Mouse (Mus musculus) embryonic facial prominence, embryonic 10.5 days (tissue): ENCODE results near the gene Tbc1d19. TPM values are rescaled to one million over a fixed set of nuclear protein-coding genes. Genes with fewer than 3 reads are reported as not detected.

ENCODE experiments used
- DNase-seq: peaks from one replicate; pipeline ENCODE4 v3.0.0-alpha.2; 2017; ENCODE audit warnings: low spot score
- H3K27ac ChIP-seq: fragments of 300-500 bp; sonication (generic); replicated peaks from 2 replicates; pipeline ENCODE4 v1.5.1; 2016; ENCODE audit warnings: mild to moderate bottlenecking
- H3K27me3 ChIP-seq: fragments of 300-500 bp; sonication (generic); replicated peaks from 2 replicates; pipeline ENCODE4 v1.6.1; 2016; ENCODE audit warnings: low read depth, mild to moderate bottlenecking; ENCODE audit not compliant: poor library complexity, severe bottlenecking
- H3K36me3 ChIP-seq: fragments of 300-500 bp; sonication (generic); replicated peaks from 2 replicates; pipeline ENCODE4 v1.6.1; 2016; ENCODE audit warnings: mild to moderate bottlenecking, moderate library complexity
- H3K4me1 ChIP-seq: fragments of 300-500 bp; sonication (generic); 2 replicates; pipeline ENCODE4 v1.6.1; 2016
- H3K4me3 ChIP-seq: fragments of 300-500 bp; sonication (generic); 2 replicates; pipeline ENCODE4 v1.5.1; 2016; ENCODE audit warnings: mild to moderate bottlenecking, moderate library complexity
- H3K9me3 ChIP-seq: fragments of 300-500 bp; sonication (generic); 2 replicates; pipeline ENCODE4 v1.6.1; 2016; ENCODE audit warnings: mild to moderate bottlenecking
- WGBS: fragments of 180-500 bp; shearing (Covaris S2); methylation state at CpG from one replicate; pipeline ENCODE4 v1.1.7; 2016; 5-methylcytosine and 5-hydroxymethylcytosine counted together
- polyA plus RNA-seq: library from polyadenylated mRNA; unstranded; fragments of >200 nt; fragmentation: Nextera tagmentation; extraction: Ambion mirVana; gene quantifications from 2 replicates; pipeline ENCODE4 v1.2.1, GENCODE M21; 2016

Gene Tbc1d19
- polyA plus RNA-seq, 1 experiment from 2014 or later = 46.3 TPM

- no peaks in the 10 kb centered on the region for H3K4me1 ChIP-seq
- 71% methylated on average over 11 of the region's 11 CpGs for WGBS
- H3K4me3 ChIP-seq = no peak overlapping the region
- no peaks in the 10 kb centered on the region for H3K9me3 ChIP-seq
- DNase-seq = no peak
- H3K36me3 ChIP-seq = no peaks in the 10 kb centered on the region
- no peak overlapping the region for H3K27ac ChIP-seq
- no peaks in the 10 kb centered on the region for H3K27me3 ChIP-seq
These were observed 132.1 kb downstream of the Tbc1d19 start for GRCm38 (mm10) chr5:53941322-53942024.

- H3K27ac ChIP-seq = no peak overlapping the region
These were observed 132.9 kb downstream of the Tbc1d19 start for GRCm38 (mm10) chr5:53942332-53942731.

GRCm38 (mm10) chr5:53943321-53943857, 134.0 kb downstream of the Tbc1d19 start:
- DNase-seq = no peak
- H3K27me3 ChIP-seq = no peaks in the 10 kb centered on the region
- no peak overlapping the region for H3K4me3 ChIP-seq
- no peaks in the 10 kb centered on the region for H3K9me3 ChIP-seq
- H3K27ac ChIP-seq = no peak overlapping the region
- no peaks in the 10 kb centered on the region for H3K36me3 ChIP-seq
- 86% methylated on average over 11 of the region's 11 CpGs for WGBS
- H3K4me1 ChIP-seq = no peaks in the 10 kb centered on the region; the same call in 1 of the 2 replicates

More at GRCm38 (mm10) chr5:53942332-53942731, 132.9 kb downstream of the Tbc1d19 start:
- Histone ChIP-seq H3K36me3 (no peaks in the 10 kb centered on the region), H3K9me3 (no peaks in the 10 kb centered on the region), H3K27me3 (no peaks in the 10 kb centered on the region), H3K4me1 (no peaks in the 10 kb centered on the region), H3K4me3 (no peak overlapping the region)
- DNase-seq = no peak
- WGBS = 72% methylated on average over 4 of the region's 4 CpGs

- Histone ChIP-seq H3K4me1 (no peaks in the 10 kb centered on the region; the same call in 1 of the 2 replicates), H3K4me3 (no peak overlapping the region), H3K36me3 (no peaks in the 10 kb centered on the region), H3K27me3 (no peaks in the 10 kb centered on the region), H3K27ac (no peak overlapping the region), H3K9me3 (no peaks in the 10 kb centered on the region)
- WGBS = 90% methylated on average over 8 of the region's 8 CpGs
- DNase-seq = no peak
These were observed 137.3 kb downstream of the Tbc1d19 start for GRCm38 (mm10) chr5:53946747-53947146.

GRCm38 (mm10) chr5:53947549-53948183, 138.3 kb downstream of the Tbc1d19 start:
- H3K36me3 ChIP-seq = no peaks in the 10 kb centered on the region
- 67% methylated on average over 9 of the region's 9 CpGs for WGBS
- DNase-seq = no peak
- no peaks in the 10 kb centered on the region for H3K9me3 ChIP-seq
- H3K4me3 ChIP-seq = no peak overlapping the region
- H3K27ac ChIP-seq = no peak overlapping the region
- no peaks in the 10 kb centered on the region for H3K27me3 ChIP-seq
- no peaks in the 10 kb centered on the region; the same call in 1 of the 2 replicates for H3K4me1 ChIP-seq

- 77% methylated on average over 8 of the region's 8 CpGs for WGBS
- no peaks in the 10 kb centered on the region; the same call in 1 of the 2 replicates for H3K4me1 ChIP-seq
- no peak for DNase-seq
These were observed 139.3 kb downstream of the Tbc1d19 start for GRCm38 (mm10) chr5:53948606-53949266.

GRCm38 (mm10) chr5:53950189-53950588, 140.8 kb downstream of the Tbc1d19 start:
- no peak for DNase-seq
- 73% methylated on average over 7 of the region's 7 CpGs for WGBS
- no peak overlapping the region for H3K27ac ChIP-seq
- no peaks in the 10 kb centered on the region for H3K36me3 ChIP-seq
- no peaks in the 10 kb centered on the region; the same call in 1 of the 2 replicates for H3K4me1 ChIP-seq
- no peaks in the 10 kb centered on the region for H3K27me3 ChIP-seq
- no peak overlapping the region for H3K4me3 ChIP-seq
- H3K9me3 ChIP-seq = no peaks in the 10 kb centered on the region

More at GRCm38 (mm10) chr5:53948606-53949266, 139.3 kb downstream of the Tbc1d19 start:
- no peaks in the 10 kb centered on the region for H3K9me3 ChIP-seq
- no peaks in the 10 kb centered on the region for H3K36me3 ChIP-seq
- H3K27me3 ChIP-seq = no peaks in the 10 kb centered on the region
- no peak overlapping the region for H3K27ac ChIP-seq
- H3K4me3 ChIP-seq = no peak overlapping the region

GRCm38 (mm10) chr5:53953216-53953615, 143.8 kb downstream of the Tbc1d19 start:
- H3K4me3 ChIP-seq = no peak overlapping the region
- H3K27me3 ChIP-seq = no peaks in the 10 kb centered on the region
- no peaks in the 10 kb centered on the region for H3K36me3 ChIP-seq
- no peak overlapping the region for H3K27ac ChIP-seq
- no peak for DNase-seq
- H3K4me1 ChIP-seq = 0 out of 2 replicates have a peak, but pooled peaks cover 4% of the 10 kb centered on the region
- no peaks in the 10 kb centered on the region for H3K9me3 ChIP-seq

Other genes with a start within 250 kb of the Tbc1d19 start
- gene Cckar, start 101.9 kb upstream of the Tbc1d19 start, polyA plus RNA-seq = 0.45 TPM in 2 replicates
- 13.9 and 14.3 TPM in 2 replicates for gene Stim2, start 188.9 kb downstream of the Tbc1d19 start, polyA plus RNA-seq